Mouse (Mus musculus) left cerebral cortex, adult 2 months (tissue): ENCODE measurements at regions not wholly inside any gene's neighbourhood (a gene's known extent, or its start where the extent isn't known, plus 50 kb on each side); places are given as distances from the start of the nearest gene placed in this dataset.

Experiments
- DNase-seq, 2 experiments: peaks; one replicate each; pipeline ENCODE4 v3.0.0; 2021 to 2022; ENCODE audit warnings: low spot score in 2 of 2, mixed read lengths in 1 of 2; ENCODE audit errors: extremely low spot score in 1 of 2
- H3K27ac ChIP-seq: fragments of 200-600 bp; 2 replicates; pipeline ENCODE4 v1.8.1; 2022
- H3K4me3 ChIP-seq: fragments of 200-600 bp; 2 replicates; pipeline ENCODE4 v1.8.1; 2022
- CTCF ChIP-seq: fragments of 200-600 bp; IDR thresholded peaks from 2 replicates; pipeline ENCODE4 v1.8.1; 2022; ENCODE audit warnings: antibody characterized with exemption, mild to moderate bottlenecking, moderate library complexity
- intact Hi-C: fragments of 180-260 bp; cut with DNase I; formaldehyde crosslinking; loops from one replicate; pipeline ENCODE4 v1.15.1; 2025

- intact Hi-C loops: no loop called here
- DNase-seq: no peak
- no peak for TF ChIP-seq CTCF
- Histone ChIP-seq H3K4me3 (no peak overlapping the region), H3K27ac (no peak overlapping the region)
Observed at GRCm38 (mm10) chr13:72346944-72347586, 281.6 kb upstream of the Irx2 start.

GRCm38 (mm10) chr13:72352641-72353181, 275.9 kb upstream of the Irx2 start:
- intact Hi-C loops: no loop called here
- DNase-seq: no peak
- Histone ChIP-seq H3K4me3 (no peak overlapping the region), H3K27ac (no peak overlapping the region)
- TF ChIP-seq CTCF: no peak

GRCm38 (mm10) chr13:72355297-72355696, 273.3 kb upstream of the Irx2 start:
- no peak for DNase-seq
- no peak overlapping the region for H3K4me3 ChIP-seq
- intact Hi-C loops: no loop called here
- TF ChIP-seq CTCF: no peak
- H3K27ac ChIP-seq: no peak overlapping the region

- intact Hi-C loops: no loop called here
- TF ChIP-seq CTCF: no peak
- Histone ChIP-seq H3K27ac (no peak overlapping the region), H3K4me3 (no peak overlapping the region)
- no peak for DNase-seq
Observed at GRCm38 (mm10) chr13:72355821-72356220, 272.8 kb upstream of the Irx2 start.

GRCm38 (mm10) chr13:72358243-72358904, 270.2 kb upstream of the Irx2 start:
- intact Hi-C loops: no loop called here
- no peak for TF ChIP-seq CTCF
- Histone ChIP-seq H3K4me3 (no peak overlapping the region), H3K27ac (no peak overlapping the region)
- DNase-seq: no peak

GRCm38 (mm10) chr13:72365534-72366271, 262.9 kb upstream of the Irx2 start:
- H3K27ac ChIP-seq: no peak overlapping the region
- no peak for DNase-seq
- no peak for TF ChIP-seq CTCF
- intact Hi-C loops: loop anchor here (10.0 kb wide), 1 partner anchor 401 kb away; the partner anchor contains the start of gene Irx1
- H3K4me3 ChIP-seq: no peak overlapping the region

- DNase-seq: no peak
- Histone ChIP-seq H3K4me3 (no peak overlapping the region), H3K27ac (no peak overlapping the region)
- no peak for TF ChIP-seq CTCF
- intact Hi-C loops: loop anchor here (10.0 kb wide), 1 partner anchor 401 kb away; the partner anchor contains the start of gene Irx1
Observed at GRCm38 (mm10) chr13:72366281-72366680, 262.3 kb upstream of the Irx2 start.

- DNase-seq: no peak
- intact Hi-C loops: no loop called here
- Histone ChIP-seq H3K27ac (no peak overlapping the region), H3K4me3 (no peak overlapping the region)
- TF ChIP-seq CTCF: peak; percentile 21; the same call in 1 of the 2 replicates
Observed at GRCm38 (mm10) chr13:72370131-72370530, 258.5 kb upstream of the Irx2 start.

GRCm38 (mm10) chr13:72370997-72371396, 257.6 kb upstream of the Irx2 start:
- H3K4me3 ChIP-seq: no peak overlapping the region
- TF ChIP-seq CTCF: no peak
- intact Hi-C loops: no loop called here
- no peak for DNase-seq
- H3K27ac ChIP-seq: no peak overlapping the region

- no peak for TF ChIP-seq CTCF
- Histone ChIP-seq H3K4me3 (no peak overlapping the region), H3K27ac (no peak overlapping the region)
- DNase-seq: no peak
- intact Hi-C loops: no loop called here
Observed at GRCm38 (mm10) chr13:72393366-72393765, 235.3 kb upstream of the Irx2 start.

GRCm38 (mm10) chr13:72400677-72401076, 227.9 kb upstream of the Irx2 start:
- TF ChIP-seq CTCF: no peak
- Histone ChIP-seq H3K27ac (no peak overlapping the region), H3K4me3 (no peak overlapping the region)
- intact Hi-C loops: loop anchor here (5.0 kb wide), 1 partner anchor 203 kb away; no protein-coding TSS in a partner anchor
- DNase-seq: peak; percentile 39 to 64
